Mouse (Mus musculus): ENCODE results near the gene St6galnac6.

- TF ChIP-seq GATA1 (IDR thresholded peaks at IDR 0.05; ENCODE audit: low read length) (no peak), TAL1 (IDR thresholded peaks at IDR 0.05; ENCODE audit: low read length) (no peak)
Observed at GRCm38 (mm10) chr2:32606161-32607142, 6.9 kb downstream of the St6galnac6 start.

All from erythroblast, embryonic 14.5 days (primary cell).